25 mouse cellular contexts compared by ENCODE assay signal in genomic region chr4:132963436-132963835, GRCm38 (mm10). TPM values are rescaled to one million over a fixed set of nuclear protein-coding genes. Genes with fewer than 3 reads are reported as not detected.
DNase-seq lines count a peak whose midpoint lies in the region; ATAC-seq and TF ChIP-seq lines count a peak whose summit lies in the region.
"Had no signal": no experiment of that assay in that cellular context is flagged by ENCODE, and none has a peak within 500 bp of the region (broad histone marks: within the 10 kb centered on the region; RNA-seq: fewer than 3 reads in every experiment).

No protein-coding gene starts in this region.

- no peak overlapping the region for H3K4me2 ChIP-seq in forebrain, embryonic 13.5 days
- no peak overlapping the region for H3K4me2 ChIP-seq in forebrain, embryonic 15.5 days (replicated peaks)
- H3K4me2 ChIP-seq: hindbrain, embryonic 12.5 days; midbrain, embryonic 15.5 days had no signal

- H3K27me3 ChIP-seq in forebrain, embryonic 13.5 days, result no peaks in the 10 kb centered on the region
- no peaks in the 10 kb centered on the region for H3K27me3 ChIP-seq in forebrain, embryonic 15.5 days
- H3K27me3 ChIP-seq in spleen, adult 2 months (ENCODE audit: control insufficient read depth, insufficient read depth, low read length), result no peaks in the 10 kb centered on the region
- H3K27me3 ChIP-seq in embryonic facial prominence, embryonic 10.5 days (replicated peaks; ENCODE audit: low read depth, poor library complexity, severe bottlenecking), result no peaks in the 10 kb centered on the region
- H3K27me3 ChIP-seq: hindbrain, embryonic 12.5 days; midbrain, embryonic 15.5 days had no signal

- no peak overlapping the region for H3K9ac ChIP-seq in forebrain, embryonic 13.5 days
- H3K9ac ChIP-seq in forebrain, embryonic 15.5 days (replicated peaks), result no peak overlapping the region
- H3K9ac ChIP-seq: hindbrain, embryonic 12.5 days; liver, embryonic 14.5 days; midbrain, embryonic 15.5 days had no signal

- TF ChIP-seq POLR2A in spleen, adult 2 months (IDR thresholded peaks at IDR 0.05; ENCODE audit: low read depth, low read length), result no peak

- H3K27ac ChIP-seq in forebrain, embryonic 13.5 days, result 0 out of 2 replicates have a peak overlapping the region, but pooled peaks have one; percentile 41
- no peak overlapping the region for H3K27ac ChIP-seq in forebrain, embryonic 15.5 days (replicated peaks)
- peak overlapping the region; percentile 36; the same call in 1 of the 2 replicates for H3K27ac ChIP-seq in spleen, adult 2 months (ENCODE audit: insufficient read depth, low read length)
- peak overlapping the region; percentile 81 for H3K27ac ChIP-seq in embryonic facial prominence, embryonic 10.5 days (replicated peaks)
- H3K27ac ChIP-seq: heart, adult 2 months; hindbrain, embryonic 12.5 days; liver, embryonic 14.5 days; midbrain, embryonic 15.5 days; stomach, postnatal 0 days had no signal

- intact Hi-C loops in left cerebral cortex, postnatal 4 days (cut with DNase I), result no loop called here

- no peak overlapping the region for H3K4me3 ChIP-seq in forebrain, embryonic 13.5 days
- no peak overlapping the region for H3K4me3 ChIP-seq in forebrain, embryonic 15.5 days
- no peak overlapping the region for H3K4me3 ChIP-seq in spleen, adult 2 months (ENCODE audit: extremely low read depth, insufficient read depth, insufficient read length)
- H3K4me3 ChIP-seq in embryonic facial prominence, embryonic 10.5 days, result no peak overlapping the region
- H3K4me3 ChIP-seq: heart, adult 2 months; hindbrain, embryonic 12.5 days; midbrain, embryonic 15.5 days had no signal

- TF ChIP-seq CTCF in spleen, adult 2 months (IDR thresholded peaks at IDR 0.05; ENCODE audit: extremely low read depth, insufficient read depth, insufficient read length, insufficient replicate concordance), result no peak

- 34% methylated on average over 2 of the region's 2 CpGs for WGBS in forebrain, embryonic 13.5 days
- WGBS in forebrain, embryonic 15.5 days, result 35% methylated on average over 2 of the region's 2 CpGs
- WGBS in spleen, adult 2 months, result 68% methylated on average over 2 of the region's 2 CpGs
- 33% methylated on average over 2 of the region's 2 CpGs for WGBS in embryonic facial prominence, embryonic 10.5 days

- H3K9me3 ChIP-seq in forebrain, embryonic 13.5 days (replicated peaks), result no peaks in the 10 kb centered on the region
- no peaks in the 10 kb centered on the region for H3K9me3 ChIP-seq in forebrain, embryonic 15.5 days
- H3K9me3 ChIP-seq in embryonic facial prominence, embryonic 10.5 days, result no peaks in the 10 kb centered on the region
- H3K9me3 ChIP-seq: hindbrain, embryonic 12.5 days; midbrain, embryonic 15.5 days had no signal

- H3K4me1 ChIP-seq in forebrain, embryonic 13.5 days, result peaks cover 43% of the 10 kb centered on the region
- H3K4me1 ChIP-seq in forebrain, embryonic 15.5 days, result peaks cover 16% of the 10 kb centered on the region
- peaks cover 32% of the 10 kb centered on the region for H3K4me1 ChIP-seq in spleen, adult 2 months (ENCODE audit: control insufficient read depth, insufficient read depth, insufficient read length)
- H3K4me1 ChIP-seq in embryonic facial prominence, embryonic 10.5 days, result peaks cover 56% of the 10 kb centered on the region

- no peak for DNase-seq in spleen, adult 2 months (ENCODE audit: low read depth in 1 of 2, low spot score in 2 of 2)
- no peak for DNase-seq in spleen, postnatal 14 days (ENCODE audit: low spot score in 2 of 2)
- no peak for DNase-seq in embryonic facial prominence, embryonic 10.5 days (ENCODE audit: low spot score)
- no peak for DNase-seq in lung, postnatal 10 days
- DNase-seq in left cerebral cortex, postnatal 4 days, result no peak
- DNase-seq: adrenal gland, postnatal 25 days; cerebellum, adult 8-10 months; cerebellum, postnatal 25 days; gastrocnemius, postnatal 25 days; heart, adult 2 months; heart, postnatal 14 days; kidney, adult 8-10 months; kidney, postnatal 10 days; liver; lung, adult 2 months; lung, postnatal 14 days; right cerebral cortex, postnatal 25 days; thymus, postnatal 4 days had no signal

- no peaks in the 10 kb centered on the region for H3K36me3 ChIP-seq in forebrain, embryonic 13.5 days (ENCODE audit: poor library complexity, severe bottlenecking)
- H3K36me3 ChIP-seq in forebrain, embryonic 15.5 days, result no peaks in the 10 kb centered on the region
- no peaks in the 10 kb centered on the region for H3K36me3 ChIP-seq in spleen, adult 2 months (ENCODE audit: control insufficient read depth, insufficient read depth, low read length)
- no peaks in the 10 kb centered on the region for H3K36me3 ChIP-seq in embryonic facial prominence, embryonic 10.5 days (replicated peaks)
- H3K36me3 ChIP-seq: hindbrain, embryonic 12.5 days; midbrain, embryonic 15.5 days had no signal

- no peak for ATAC-seq in forebrain, embryonic 13.5 days
- no peak for ATAC-seq in forebrain, embryonic 15.5 days (replicated peaks)
- ATAC-seq: intestine, embryonic 16.5 days; midbrain, embryonic 15.5 days had no signal

RNA-seq across cellular contexts. Expression of gene Fgr, which starts 10.5 kb away (rescaled TPM):
- polyA plus RNA-seq in forebrain, embryonic 13.5 days (2015; fragmentation: Nextera tagmentation; extraction: Ambion mirVana), result not detected in 2 replicates
- polyA plus RNA-seq in forebrain, embryonic 15.5 days (2015; fragmentation: Nextera tagmentation; extraction: Ambion mirVana), result 0.06 TPM in 1 of 2 replicates, not detected in the other
- polyA plus RNA-seq in spleen, adult 2 months (2012; rRNA removed), result 37.5 and 39.9 TPM in 2 replicates
- 0.16 and 0.21 TPM in 2 replicates for polyA plus RNA-seq in embryonic facial prominence, embryonic 10.5 days (2016; fragmentation: Nextera tagmentation; extraction: Ambion mirVana)
- under 1 TPM; 0.42 to 0.44 TPM for total RNA-seq in left cerebral cortex, postnatal 4 days (2021)

RNA-seq across cellular contexts. Expression of gene Fam76a, which starts 41.1 kb away (rescaled TPM):
- 35.2 and 43.5 TPM in 2 replicates for polyA plus RNA-seq in forebrain, embryonic 13.5 days (2015; fragmentation: Nextera tagmentation; extraction: Ambion mirVana)
- polyA plus RNA-seq in forebrain, embryonic 15.5 days (2015; fragmentation: Nextera tagmentation; extraction: Ambion mirVana), result 51.2 and 52.4 TPM in 2 replicates
- polyA plus RNA-seq in spleen, adult 2 months (2012; rRNA removed), result 7.2 and 9.1 TPM in 2 replicates
- 31.0 and 32.1 TPM in 2 replicates for polyA plus RNA-seq in embryonic facial prominence, embryonic 10.5 days (2016; fragmentation: Nextera tagmentation; extraction: Ambion mirVana)
- total RNA-seq in left cerebral cortex, postnatal 4 days (2021), result 10 to 100 TPM; 24.3 to 25.4 TPM

RNA-seq across cellular contexts. Expression of gene Ahdc1, which starts 47.6 kb away (rescaled TPM):
- polyA plus RNA-seq in forebrain, embryonic 13.5 days (2015; fragmentation: Nextera tagmentation; extraction: Ambion mirVana), result 7.3 and 8.1 TPM in 2 replicates
- polyA plus RNA-seq in forebrain, embryonic 15.5 days (2015; fragmentation: Nextera tagmentation; extraction: Ambion mirVana), result 14.2 and 17.0 TPM in 2 replicates
- polyA plus RNA-seq in spleen, adult 2 months (2012; rRNA removed), result 24.3 and 25.1 TPM in 2 replicates
- polyA plus RNA-seq in embryonic facial prominence, embryonic 10.5 days (2016; fragmentation: Nextera tagmentation; extraction: Ambion mirVana), result 11.5 and 11.6 TPM in 2 replicates
- total RNA-seq in left cerebral cortex, postnatal 4 days (2021), result 100 to 1,000 TPM in 1 of 2 experiments, 10 to 100 TPM in 1; 94.1 to 102 TPM

Comparison
In these comparisons a context has a peak if more than half of its experiments do, and no peak if none do; other contexts are left out.
1. RNA of gene Fgr, which starts 10.5 kb away (polyA plus RNA-seq): 37.5 to 39.9 TPM in spleen, adult 2 months; 0.16 to 0.21 TPM in embryonic facial prominence, embryonic 10.5 days, 0.06 TPM in forebrain, embryonic 15.5 days and not detected in forebrain, embryonic 13.5 days; every median in the first group is over 10 times any median in the second.